Mouse (Mus musculus): ENCODE measurements at regions not wholly inside any gene's neighbourhood (a gene's known extent, or its start where the extent isn't known, plus 50 kb on each side); places are given as distances from the start of the nearest gene placed in this dataset.

- TF ChIP-seq NRF1 (IDR thresholded peaks at IDR 0.05; ENCODE audit: low read depth, low read length) (no peak), RAD21 (IDR thresholded peaks at IDR 0.05; ENCODE audit: low read depth, low read length) (no peak), GABPA (IDR thresholded peaks at IDR 0.05; ENCODE audit: insufficient replicate concordance, low read depth, low read length) (no peak), MAZ (IDR thresholded peaks at IDR 0.05; ENCODE audit: low read depth, low read length) (no peak), PAX5 (IDR thresholded peaks at IDR 0.05; ENCODE audit: low read length) (no peak)
- Histone ChIP-seq H3K36me3 (replicated peaks in 1 of 2; ENCODE audit: control insufficient read depth in 1 of 2, insufficient read depth in 1 of 2, low read length in 1 of 2) (no peaks in the 10 kb centered on the region), H3K27me3 (replicated peaks) (no peaks in the 10 kb centered on the region), H3K79me2 (replicated peaks; ENCODE audit: control insufficient read depth, extremely low read depth, insufficient read depth, poor library complexity, severe bottlenecking) (no peaks in the 10 kb centered on the region), H3K9me3 (replicated peaks; ENCODE audit: low read length) (no peaks in the 10 kb centered on the region), H3K4me2 (ENCODE audit: insufficient read depth, low read depth, poor library complexity, severe bottlenecking) (no peak overlapping the region), H3K9ac (ENCODE audit: insufficient read depth, low read depth) (no peak overlapping the region), H3K27ac (ENCODE audit: insufficient read depth, low read depth) (no peak overlapping the region), H3K4me1 (ENCODE audit: control insufficient read depth in 1 of 2, insufficient read depth in 2 of 2) (no peaks in the 10 kb centered on the region), H3K4me3 (replicated peaks in 1 of 3; ENCODE audit: low read depth in 2 of 3, low read length in 2 of 3, poor library complexity in 1 of 3) (no peak overlapping the region)
- no peak for DNase-seq (ENCODE audit: extremely low read depth)
- dilution Hi-C loops (cut with MboI; ENCODE audit: extremely low pct_ligation_motif_present, extremely low pct_unique_long_range_greater_than_20kb, low sequenced_read_pairs) = no loop called here
- in situ Hi-C loops (cut with MboI; ENCODE audit: low pct_ligation_motif_present, low pct_unique_long_range_greater_than_20kb, low sequenced_read_pairs) = no loop called here
Observed at GRCm38 (mm10) chr1:76559441-76559840, 955.4 kb downstream of the Epha4 start.

- no peaks in the 10 kb centered on the region for H3K36me3 ChIP-seq (replicated peaks in 1 of 2; ENCODE audit: control insufficient read depth in 1 of 2, insufficient read depth in 1 of 2, low read length in 1 of 2)
- no peak overlapping the region for H3K4me2 ChIP-seq (ENCODE audit: insufficient read depth, low read depth, poor library complexity, severe bottlenecking)
- no peaks in the 10 kb centered on the region for H3K27me3 ChIP-seq (replicated peaks)
- no peaks in the 10 kb centered on the region for H3K9me3 ChIP-seq (replicated peaks; ENCODE audit: low read length)
- no peak overlapping the region for H3K4me3 ChIP-seq (replicated peaks in 1 of 3; ENCODE audit: low read depth in 2 of 3, low read length in 2 of 3, poor library complexity in 1 of 3)
- DNase-seq (ENCODE audit: extremely low read depth) = no peak
- no peaks in the 10 kb centered on the region for H3K79me2 ChIP-seq (replicated peaks; ENCODE audit: control insufficient read depth, extremely low read depth, insufficient read depth, poor library complexity, severe bottlenecking)
- in situ Hi-C loops (cut with MboI; ENCODE audit: low pct_ligation_motif_present, low pct_unique_long_range_greater_than_20kb, low sequenced_read_pairs) = no loop called here
- H3K27ac ChIP-seq (ENCODE audit: insufficient read depth, low read depth) = no peak overlapping the region
- H3K9ac ChIP-seq (ENCODE audit: insufficient read depth, low read depth) = no peak overlapping the region
- dilution Hi-C loops (cut with MboI; ENCODE audit: extremely low pct_ligation_motif_present, extremely low pct_unique_long_range_greater_than_20kb, low sequenced_read_pairs) = no loop called here
- H3K4me1 ChIP-seq (ENCODE audit: control insufficient read depth in 1 of 2, insufficient read depth in 2 of 2) = no peaks in the 10 kb centered on the region
- no peak for TF ChIP-seq HCFC1 (IDR thresholded peaks at IDR 0.05; ENCODE audit: low read depth, low read length)
- TF ChIP-seq IRF4 (IDR thresholded peaks at IDR 0.05; ENCODE audit: low read depth, low read length) = no peak
- TF ChIP-seq UBTF (IDR thresholded peaks at IDR 0.05; ENCODE audit: low read depth, low read length) = no peak
- TF ChIP-seq CHD1 (IDR thresholded peaks at IDR 0.05; ENCODE audit: low read depth, low read length) = no peak
- no peak for TF ChIP-seq MEF2A (IDR thresholded peaks at IDR 0.05; ENCODE audit: borderline replicate concordance, low read depth, low read length)
- TF ChIP-seq ZMIZ1 (IDR thresholded peaks at IDR 0.05; ENCODE audit: low read depth, low read length) = no peak
- no peak for TF ChIP-seq RAD21 (IDR thresholded peaks at IDR 0.05; ENCODE audit: low read depth, low read length)
- no peak for TF ChIP-seq MXI1 (IDR thresholded peaks at IDR 0.05; ENCODE audit: low read depth, low read length)
- TF ChIP-seq MAX (IDR thresholded peaks at IDR 0.05; ENCODE audit: low read length) = no peak
- no peak for TF ChIP-seq JUND (conservative IDR thresholded peaks at IDR 0.05; ENCODE audit: low read depth, low read length)
- TF ChIP-seq PAX5 (IDR thresholded peaks at IDR 0.05; ENCODE audit: low read length) = no peak
- TF ChIP-seq CHD2 (IDR thresholded peaks at IDR 0.05; ENCODE audit: low read length) = no peak
- no peak for TF ChIP-seq KAT2A (IDR thresholded peaks at IDR 0.05; ENCODE audit: insufficient replicate concordance, low read length)
- no peak for TF ChIP-seq MYC (IDR thresholded peaks at IDR 0.05; ENCODE audit: low read depth, low read length)
Observed at GRCm38 (mm10) chr1:76575487-76575886, 939.4 kb downstream of the Epha4 start.

Data from CH12.LX (cell line).